ENCODE assay signal across 8 mouse cellular contexts in genomic region chr15:8633375-8633774, GRCm38 (mm10).
DNase-seq lines count a peak whose midpoint lies in the region; ATAC-seq and TF ChIP-seq lines count a peak whose summit lies in the region.

No protein-coding gene starts in this region.

- no peak for TF ChIP-seq EP300 in heart, postnatal 0 days (IDR thresholded peaks at IDR 0.05; ENCODE audit: low read depth)

- H3K4me1 ChIP-seq in heart, postnatal 0 days (ENCODE audit: control insufficient read depth, insufficient read depth) = no peaks in the 10 kb centered on the region
- H3K4me1 ChIP-seq in heart, embryonic 11.5 days (ENCODE audit: control insufficient read depth, insufficient read depth, low read length) = peaks cover 4% of the 10 kb centered on the region
- H3K4me1 ChIP-seq in embryonic facial prominence, embryonic 10.5 days = peaks cover 39% of the 10 kb centered on the region

- no peak for DNase-seq in heart, postnatal 0 days (ENCODE audit: low spot score)
- peak; percentile 55 for DNase-seq in CD4-positive helper T cell, adult 2 months (ENCODE audit: low read depth, low spot score)
- peak; percentile 56 for DNase-seq in adrenal gland, adult 2 months
- DNase-seq in embryonic facial prominence, embryonic 10.5 days (ENCODE audit: low spot score) = peak; percentile 60
- peak; percentile 32 to 64 for DNase-seq in layer of hippocampus, adult 8-10 months (ENCODE audit: low spot score in 2 of 2)

- H3K4me2 ChIP-seq in heart, postnatal 0 days (ENCODE audit: low read depth, low read length) = no peak overlapping the region
- no peak overlapping the region for H3K4me2 ChIP-seq in heart, embryonic 11.5 days

- 62% methylated on average over 6 of the region's 6 CpGs for whole genome bisulfite sequencing in heart, postnatal 0 days
- 58% methylated on average over 6 of the region's 6 CpGs for WGBS in heart, embryonic 11.5 days (ENCODE audit: insufficient replicate concordance)
- WGBS in embryonic facial prominence, embryonic 10.5 days = 63% methylated on average over 6 of the region's 6 CpGs

- TF ChIP-seq CTCF in heart, postnatal 0 days (IDR thresholded peaks at IDR 0.05; ENCODE audit: low read depth) = peak; percentile 66

- H3K9me3 ChIP-seq in heart, postnatal 0 days (replicated peaks; ENCODE audit: control insufficient read depth, low read length) = no peaks in the 10 kb centered on the region
- no peaks in the 10 kb centered on the region for H3K9me3 ChIP-seq in heart, embryonic 11.5 days (replicated peaks; ENCODE audit: control insufficient read depth, low read length)
- H3K9me3 ChIP-seq in embryonic facial prominence, embryonic 10.5 days = no peaks in the 10 kb centered on the region

- no peak overlapping the region for H3K4me3 ChIP-seq in heart, postnatal 0 days (ENCODE audit: low read depth, low read length)
- H3K4me3 ChIP-seq in heart, embryonic 11.5 days (ENCODE audit: low read depth, low read length) = no peak overlapping the region
- H3K4me3 ChIP-seq in embryonic facial prominence, embryonic 10.5 days = no peak overlapping the region

- no peak overlapping the region for H3K9ac ChIP-seq in heart, postnatal 0 days (replicated peaks; ENCODE audit: low read depth, low read length)
- no peak overlapping the region for H3K9ac ChIP-seq in heart, embryonic 11.5 days (ENCODE audit: low read depth, low read length)

- H3K27me3 ChIP-seq in heart, postnatal 0 days (ENCODE audit: control insufficient read depth, insufficient read depth, low read length) = peaks cover 9% of the 10 kb centered on the region; the same call in 1 of the 2 replicates
- no peaks in the 10 kb centered on the region for H3K27me3 ChIP-seq in heart, embryonic 11.5 days (ENCODE audit: control insufficient read depth, insufficient read depth, low read length)
- H3K27me3 ChIP-seq in embryonic facial prominence, embryonic 10.5 days (replicated peaks; ENCODE audit: low read depth, poor library complexity, severe bottlenecking) = peaks cover 11% of the 10 kb centered on the region

- no peak overlapping the region for H3K27ac ChIP-seq in heart, postnatal 0 days (ENCODE audit: low read depth)
- H3K27ac ChIP-seq in heart, embryonic 11.5 days (ENCODE audit: low read depth, low read length) = no peak overlapping the region
- H3K27ac ChIP-seq in embryonic facial prominence, embryonic 10.5 days (replicated peaks) = peak overlapping the region; percentile 77

- no peaks in the 10 kb centered on the region for H3K36me3 ChIP-seq in heart, postnatal 0 days (replicated peaks; ENCODE audit: control insufficient read depth, insufficient read depth, low read length)
- peaks cover 2% of the 10 kb centered on the region; the same call in 1 of the 2 replicates for H3K36me3 ChIP-seq in heart, embryonic 11.5 days (ENCODE audit: control insufficient read depth, insufficient read depth, low read length)
- peaks cover 12% of the 10 kb centered on the region for H3K36me3 ChIP-seq in embryonic facial prominence, embryonic 10.5 days (replicated peaks)

- no peak for ATAC-seq in heart, postnatal 0 days (ENCODE audit: insufficient read depth, low read depth)
- no peak for ATAC-seq in heart, embryonic 11.5 days (replicated peaks; ENCODE audit: insufficient number of reproducible peaks, low FRiP score, low TSS enrichment)
- 0 out of 2 replicates have a peak, but pooled peaks have one; percentile 23 for ATAC-seq in neutrophil, adult 5-6 weeks (ENCODE audit: extremely low read depth, insufficient number of reproducible peaks, low FRiP score, poor library complexity, severe bottlenecking)
- ATAC-seq in erythroblast, adult 5-6 weeks (replicated peaks; ENCODE audit: low FRiP score, poor library complexity, severe bottlenecking) = no peak
